Mouse (Mus musculus): ENCODE results near the gene Lrrc41.
A peak's percentile ranks its signal among the peaks of the same experiment; 100 is the strongest.

Gene Lrrc41

DNA sequence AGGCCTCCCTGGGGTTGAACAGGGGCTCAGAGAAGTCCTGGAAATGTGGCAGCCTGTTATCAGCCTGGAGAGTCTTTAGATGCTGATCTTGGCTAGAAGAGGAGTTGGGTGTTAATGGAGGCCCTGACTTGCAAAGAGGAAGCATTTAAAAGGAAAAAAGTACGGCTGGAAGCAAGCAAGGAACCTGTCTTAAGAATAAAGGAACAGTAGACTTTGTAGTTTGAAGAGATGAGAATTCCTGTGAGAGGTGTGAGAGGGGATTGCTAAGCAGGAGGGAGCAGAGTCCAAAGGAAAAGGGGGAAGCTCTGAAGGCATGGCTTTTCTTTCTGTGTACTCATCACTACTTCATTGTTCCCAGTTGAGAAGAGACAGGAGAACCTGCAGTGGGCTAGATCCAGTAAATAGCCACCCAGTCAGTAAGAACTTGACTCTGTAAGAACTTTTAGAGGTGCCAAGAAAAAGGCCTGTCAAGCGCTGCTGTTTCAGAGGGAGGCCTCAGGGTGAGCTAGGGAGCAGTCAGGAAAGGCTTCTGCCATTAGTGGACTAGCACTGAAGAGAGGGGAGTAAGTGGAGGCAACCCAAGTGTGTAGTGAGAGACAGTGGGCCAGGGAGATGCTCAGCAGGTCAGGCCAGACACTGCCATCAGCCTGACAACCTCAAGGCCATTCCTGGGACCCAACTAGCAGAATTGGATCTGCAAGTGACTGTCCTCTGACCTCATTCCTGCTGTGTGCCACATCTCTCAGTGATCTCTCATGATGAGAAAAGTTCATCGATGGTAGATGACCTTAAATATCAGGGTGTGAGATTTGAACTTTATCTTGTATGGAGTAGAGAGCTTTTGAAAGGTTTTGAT, 2.4 kb downstream of the Lrrc41 start:
- no peak for DNase-seq (ENCODE audit: low read depth)

DNA sequence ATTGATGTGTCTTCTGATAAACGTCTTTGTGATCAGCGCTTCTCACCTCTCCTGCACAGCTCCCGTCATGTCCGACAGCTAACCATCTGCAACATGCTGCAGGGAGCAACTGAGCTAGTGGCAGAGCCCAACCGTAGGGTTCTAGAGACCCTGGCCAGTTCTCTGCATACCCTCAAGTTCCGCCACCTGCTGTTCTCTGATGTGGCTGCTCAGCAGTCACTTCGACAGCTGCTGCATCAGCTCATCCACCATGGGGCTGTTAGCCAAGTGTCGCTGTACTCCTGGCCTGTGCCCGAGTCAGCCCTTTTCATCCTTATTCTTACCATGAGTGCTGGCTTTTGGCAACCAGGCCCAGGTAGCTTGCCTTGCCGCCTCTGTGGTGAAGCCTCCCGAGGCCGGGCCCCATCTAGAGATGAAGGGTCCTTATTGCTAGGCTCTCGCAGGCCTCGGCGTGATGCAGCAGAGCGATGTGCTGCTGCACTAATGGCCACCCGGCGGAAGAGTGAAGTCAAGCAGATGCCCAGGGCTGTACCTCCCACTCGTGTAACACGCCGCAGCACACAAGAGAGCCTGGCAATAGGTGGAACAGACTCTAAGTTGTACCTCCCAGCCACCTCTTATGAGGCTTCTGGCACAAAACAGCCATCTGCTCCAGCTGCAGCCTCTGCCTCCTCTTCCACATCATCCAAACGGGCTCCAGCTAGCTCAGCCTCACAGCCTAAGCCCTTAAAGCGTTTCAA, 13.6 kb downstream of the Lrrc41 start:
- no peak for DNase-seq (ENCODE audit: low read depth)

DNA sequence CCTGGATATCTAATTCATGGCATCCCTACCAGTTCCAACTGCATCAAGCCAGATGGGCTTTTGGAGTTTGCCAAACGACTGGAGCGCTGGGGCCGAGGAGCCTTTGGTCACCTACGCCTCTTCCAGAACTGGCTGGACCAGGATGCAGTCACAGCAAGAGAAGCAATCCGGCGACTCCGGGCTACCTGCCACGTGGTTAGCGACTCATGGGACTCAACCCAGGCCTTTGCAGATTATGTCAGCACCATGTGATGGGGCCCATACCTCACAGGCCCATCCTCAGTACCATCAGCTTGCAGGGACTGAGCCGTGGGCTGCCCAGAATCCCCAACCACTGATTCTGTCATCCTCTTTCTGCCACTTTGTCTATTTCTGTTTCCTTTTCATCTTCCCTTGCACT, 21.2 kb downstream of the Lrrc41 start:
- DNase-seq (ENCODE audit: low read depth) = no peak

DNA sequence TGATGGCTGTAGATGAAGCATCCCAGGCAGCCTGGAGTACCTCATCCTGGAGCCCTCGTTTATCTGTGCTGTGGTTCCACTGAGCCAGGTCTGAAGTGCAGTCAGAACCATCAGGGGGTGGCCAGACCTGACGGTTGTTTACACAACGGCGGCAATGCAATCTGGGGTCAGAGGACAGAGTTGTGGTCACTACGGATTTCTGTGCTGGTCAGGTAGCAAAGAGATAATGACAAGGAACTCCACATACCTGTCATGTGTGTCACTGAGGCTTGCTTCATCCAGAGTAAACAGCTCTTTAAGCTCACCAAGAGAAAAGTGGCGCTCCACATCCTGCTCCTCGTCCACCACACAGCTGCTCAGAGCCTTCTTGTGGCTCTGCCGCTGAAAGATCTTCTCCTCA, 22.1 kb downstream of the Lrrc41 start:
- DNase-seq (ENCODE audit: low read depth) = no peak

DNA sequence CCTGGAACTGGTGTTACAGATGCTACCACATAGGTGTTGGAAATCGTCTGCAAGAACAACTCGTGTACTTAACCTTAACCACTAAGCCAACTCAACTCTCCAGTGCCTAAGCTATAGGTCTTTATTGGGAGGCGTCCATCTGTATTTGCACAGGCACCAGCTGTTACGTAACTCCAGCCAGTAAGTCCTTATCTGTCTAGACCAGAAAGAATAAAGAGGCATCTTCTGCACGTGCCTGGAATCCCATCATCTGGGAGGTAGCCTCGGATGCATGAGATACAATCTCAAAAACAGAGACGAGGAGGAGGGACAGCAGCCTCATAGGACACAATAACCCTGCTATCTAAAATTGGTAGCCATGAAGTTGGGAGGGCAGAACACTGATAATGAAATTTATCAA, 25.9 kb downstream of the Lrrc41 start:
- DNase-seq (ENCODE audit: low read depth) = no peak

DNA sequence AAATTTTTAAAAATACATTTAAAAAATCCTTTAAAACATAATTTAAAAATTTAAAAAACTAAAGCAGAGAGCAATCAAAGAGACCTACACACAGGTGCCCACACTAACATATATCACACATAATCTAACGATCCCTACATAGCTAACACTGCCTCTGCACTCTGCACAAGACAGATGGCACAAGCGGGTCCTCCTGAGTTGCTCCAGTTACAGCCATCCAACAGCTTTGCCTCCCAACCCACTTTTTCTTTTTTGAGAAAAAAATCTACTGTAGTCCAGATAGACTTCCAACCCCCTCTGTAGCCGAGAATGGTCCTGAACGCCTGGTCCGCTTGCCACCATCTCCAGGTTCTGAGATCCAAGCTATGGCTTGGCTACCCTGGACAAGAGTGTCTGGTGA, 30.2 kb downstream of the Lrrc41 start:
- DNase-seq (ENCODE audit: low read depth) = no peak

DNA sequence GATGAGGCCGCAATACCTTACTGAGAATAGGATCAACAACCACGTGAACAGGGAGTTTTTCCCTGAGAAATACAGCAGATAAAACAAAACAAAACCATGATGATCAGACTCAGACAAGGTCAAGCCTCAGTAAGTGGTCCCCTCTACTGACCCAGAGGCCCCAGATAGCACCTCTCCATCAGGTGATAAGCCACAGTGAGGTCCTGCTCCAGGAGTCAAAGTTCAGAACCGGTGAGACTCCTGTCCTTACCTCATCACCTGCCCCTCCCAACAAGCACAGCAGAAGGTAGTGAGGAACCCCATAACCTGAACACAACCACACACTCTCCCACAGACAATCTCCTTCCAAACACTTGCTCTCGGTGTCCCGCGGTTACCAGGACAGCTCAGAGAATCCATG, 35.6 kb downstream of the Lrrc41 start:
- no peak for DNase-seq (ENCODE audit: low read depth)

DNA sequence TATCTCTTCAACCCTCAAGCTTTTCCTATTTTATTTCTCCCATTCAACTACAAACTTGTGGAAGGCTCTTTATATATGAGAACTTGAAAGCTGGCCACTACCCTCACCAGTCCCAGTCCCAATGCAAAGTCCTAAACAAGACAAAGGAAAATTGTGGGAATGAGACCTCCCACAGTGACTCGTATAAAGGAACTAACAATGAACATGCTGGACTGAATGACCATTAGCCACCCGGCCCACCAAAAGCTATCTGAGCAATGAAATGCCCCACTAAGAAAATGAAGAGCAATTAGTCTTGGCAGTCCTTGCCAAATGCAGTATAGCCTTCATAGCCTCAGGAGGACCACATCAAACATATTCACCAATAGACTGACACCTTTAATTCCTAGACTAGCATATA, 36.4 kb downstream of the Lrrc41 start:
- DNase-seq (ENCODE audit: low read depth) = no peak

DNA sequence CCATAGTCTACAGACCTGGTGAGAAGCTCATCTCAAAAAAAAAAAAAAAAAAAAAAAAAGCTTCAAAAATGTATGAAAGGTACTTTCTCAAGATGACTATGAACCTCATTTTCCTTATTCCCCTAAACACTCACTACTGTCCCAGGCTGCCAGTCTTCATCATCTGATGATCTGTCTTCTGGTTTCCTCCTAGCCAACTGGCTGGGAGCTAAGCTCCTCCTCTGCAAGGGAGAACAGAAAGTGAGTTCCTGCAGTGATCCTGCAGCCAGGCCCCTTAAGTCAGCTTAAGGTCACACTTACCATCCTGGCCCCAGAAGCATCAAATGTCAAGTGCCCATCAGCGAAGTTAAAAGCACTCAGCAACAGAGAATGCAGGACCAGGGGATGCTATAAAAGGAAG, 47.7 kb downstream of the Lrrc41 start:
- no peak for DNase-seq (ENCODE audit: low read depth)

DNA sequence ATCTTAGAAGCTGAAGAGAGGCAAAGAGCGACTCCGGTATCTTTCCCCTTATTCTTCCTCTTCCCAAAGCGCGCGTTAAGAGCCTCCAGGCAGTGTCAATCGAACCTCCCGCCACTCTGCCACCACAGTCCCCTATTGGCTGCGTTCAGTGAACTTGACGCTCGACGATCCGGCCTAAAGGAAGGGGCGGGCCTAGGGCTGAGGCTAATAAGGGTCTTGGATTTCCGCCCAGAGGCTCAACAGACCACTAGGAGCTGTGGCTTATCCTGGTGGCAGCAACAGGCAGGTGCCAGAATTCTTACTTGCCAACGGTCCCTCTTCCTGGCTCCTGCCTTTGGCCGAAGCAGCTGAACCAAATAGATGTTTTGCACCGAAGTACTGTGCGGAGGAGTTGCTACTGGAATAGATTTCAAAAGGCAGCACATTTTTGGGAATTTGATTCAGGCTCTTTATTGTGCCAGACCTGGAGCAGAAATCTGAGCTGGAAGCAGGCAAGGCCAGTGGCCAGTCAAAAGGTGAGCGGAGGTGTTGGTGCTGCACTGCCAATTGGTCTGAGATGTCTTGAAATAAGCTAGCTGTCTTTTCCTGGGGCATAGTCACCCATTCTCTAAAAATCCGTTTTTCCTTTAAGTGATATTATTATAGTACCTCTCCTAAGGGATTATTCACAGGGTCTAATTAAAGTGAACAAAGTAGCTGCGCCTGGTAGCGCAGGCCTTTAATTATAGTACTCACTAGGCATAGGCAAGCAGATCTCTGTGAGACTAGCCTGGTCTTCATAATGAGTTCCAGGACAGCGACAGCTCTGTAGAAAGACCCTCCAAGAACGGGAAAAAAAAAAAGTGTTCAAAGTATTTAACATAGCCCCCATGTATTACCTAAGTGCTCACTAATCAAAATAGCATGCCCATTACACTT, 48.8 kb downstream of the Lrrc41 start, which contains the start of the genes Rad54l and Pomgnt1:
Gene Rad54l (minus strand): TSS at position 89 of the 918 bp plus-strand sequence.
Gene Pomgnt1 (plus strand): TSS at position 239 of the 918 bp plus-strand sequence.
- DNase-seq (ENCODE audit: low read depth) = peak; percentile 75

DNA sequence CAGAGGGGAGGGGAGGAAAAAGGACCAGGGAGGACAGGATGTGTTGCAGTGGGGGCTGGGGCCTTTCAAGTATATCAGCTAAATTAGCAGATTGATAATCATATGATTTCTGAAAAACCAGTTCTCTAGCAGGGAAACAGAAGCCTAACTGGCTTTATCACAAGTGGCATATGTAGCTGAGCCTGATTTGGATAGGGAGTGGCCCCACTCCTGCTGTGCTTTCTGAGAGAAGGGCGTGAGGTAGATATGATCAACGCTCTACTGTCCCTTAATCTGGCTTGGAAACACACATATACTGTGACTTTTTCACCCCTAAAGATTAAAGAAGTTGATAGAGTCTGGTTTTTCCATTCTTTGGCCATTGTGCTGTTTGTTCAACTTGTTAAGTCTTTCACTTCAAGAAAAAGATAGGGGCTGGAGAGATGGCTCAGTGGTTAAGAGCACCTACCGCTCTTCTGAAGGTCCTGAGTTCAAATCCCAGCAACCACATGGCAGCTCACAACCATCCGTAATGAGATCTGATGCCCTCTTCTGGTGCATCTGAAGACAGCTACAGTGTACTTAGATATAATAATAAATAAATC, 50.8 kb downstream of the Lrrc41 start:
- no peak for DNase-seq (ENCODE audit: low read depth)

DNA sequence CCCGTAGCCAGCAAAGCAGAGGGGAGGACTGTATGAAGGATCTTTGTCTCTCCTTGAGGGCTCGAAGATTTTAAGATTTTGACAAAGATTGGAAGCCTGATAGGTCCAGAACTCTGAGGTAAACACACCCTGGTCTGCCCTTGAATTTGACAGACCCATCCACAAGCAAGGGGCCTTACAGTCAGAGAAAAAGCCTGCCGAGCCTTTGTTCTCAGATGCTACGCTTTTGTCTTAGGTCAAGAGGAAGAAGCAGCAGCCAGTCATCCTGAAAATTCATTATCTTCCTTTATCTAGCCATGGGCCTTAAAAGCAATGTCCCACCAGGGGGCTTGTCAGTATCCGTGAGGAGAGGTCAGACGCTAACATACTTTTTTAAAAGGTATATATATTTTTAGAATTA, 52.9 kb downstream of the Lrrc41 start:
- no peak for DNase-seq (ENCODE audit: low read depth)

DNA sequence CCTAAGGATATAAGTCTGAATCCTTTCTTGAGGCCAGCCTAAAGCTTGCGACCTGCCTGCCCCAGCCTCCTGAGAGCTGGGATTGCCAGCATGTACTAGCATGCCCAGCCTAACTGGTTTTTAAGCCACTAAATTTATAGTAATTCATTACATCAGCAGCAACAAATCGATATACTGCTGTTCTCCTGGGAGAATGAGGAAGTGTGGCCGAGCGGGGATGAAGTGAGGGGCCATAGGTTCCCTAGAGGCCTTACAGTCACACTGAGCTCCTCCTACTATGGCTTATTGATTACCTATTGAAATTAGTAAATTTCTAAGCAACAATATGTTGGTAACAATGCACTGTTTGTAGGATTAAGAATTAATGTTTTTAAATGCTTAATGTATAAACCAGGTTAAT, 58.1 kb downstream of the Lrrc41 start:
- no peak for DNase-seq (ENCODE audit: low read depth)

DNA sequence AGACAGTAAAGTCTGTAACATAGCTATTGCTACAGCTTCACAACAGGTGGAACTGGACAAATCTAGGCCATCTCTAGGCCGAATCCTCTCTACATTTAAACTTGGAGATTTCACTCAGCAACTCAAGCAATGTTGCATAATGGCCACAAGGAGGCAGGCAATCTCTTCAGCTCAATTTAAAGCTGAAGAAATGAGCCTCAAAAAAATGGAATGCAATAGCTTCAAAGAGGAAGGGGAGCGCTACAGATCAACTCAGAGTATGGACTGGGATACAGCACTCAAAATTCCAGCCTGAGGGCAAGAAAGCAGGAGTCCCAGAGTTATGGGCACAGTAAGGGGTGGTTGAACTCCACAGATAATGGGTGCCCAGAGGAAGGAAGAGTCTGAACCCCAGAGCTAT, 59.9 kb downstream of the Lrrc41 start:
- no peak for DNase-seq (ENCODE audit: low read depth)

DNA sequence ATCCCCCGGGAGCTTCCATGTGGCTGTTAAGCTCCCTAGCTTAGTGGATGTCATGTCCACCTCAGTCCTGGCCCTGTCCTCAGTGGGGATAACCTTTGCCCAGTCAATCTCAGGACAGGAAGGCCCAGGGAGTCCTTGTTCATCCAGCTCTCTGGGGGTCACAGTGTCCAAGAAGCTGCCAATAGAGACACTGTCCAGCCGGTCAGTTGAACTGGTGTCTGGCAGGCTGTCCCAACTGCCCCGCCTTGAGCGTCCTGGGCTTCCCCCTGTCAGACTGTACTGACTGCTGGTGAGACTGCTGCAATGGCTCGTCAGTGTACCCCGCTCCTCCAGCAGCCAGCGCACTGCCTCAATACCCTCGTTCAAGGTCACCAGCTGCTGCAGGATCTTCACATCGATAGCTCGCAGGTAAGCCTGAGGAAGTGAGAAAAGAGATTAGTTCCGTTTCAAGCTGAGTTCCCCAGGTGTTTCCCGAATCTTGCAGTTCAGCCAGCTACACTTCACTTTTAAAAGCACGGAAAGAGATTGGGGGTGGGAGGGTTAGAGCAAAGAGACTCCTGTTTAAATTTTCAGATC, 62.4 kb downstream of the Lrrc41 start:
- no peak for DNase-seq (ENCODE audit: low read depth)

DNA sequence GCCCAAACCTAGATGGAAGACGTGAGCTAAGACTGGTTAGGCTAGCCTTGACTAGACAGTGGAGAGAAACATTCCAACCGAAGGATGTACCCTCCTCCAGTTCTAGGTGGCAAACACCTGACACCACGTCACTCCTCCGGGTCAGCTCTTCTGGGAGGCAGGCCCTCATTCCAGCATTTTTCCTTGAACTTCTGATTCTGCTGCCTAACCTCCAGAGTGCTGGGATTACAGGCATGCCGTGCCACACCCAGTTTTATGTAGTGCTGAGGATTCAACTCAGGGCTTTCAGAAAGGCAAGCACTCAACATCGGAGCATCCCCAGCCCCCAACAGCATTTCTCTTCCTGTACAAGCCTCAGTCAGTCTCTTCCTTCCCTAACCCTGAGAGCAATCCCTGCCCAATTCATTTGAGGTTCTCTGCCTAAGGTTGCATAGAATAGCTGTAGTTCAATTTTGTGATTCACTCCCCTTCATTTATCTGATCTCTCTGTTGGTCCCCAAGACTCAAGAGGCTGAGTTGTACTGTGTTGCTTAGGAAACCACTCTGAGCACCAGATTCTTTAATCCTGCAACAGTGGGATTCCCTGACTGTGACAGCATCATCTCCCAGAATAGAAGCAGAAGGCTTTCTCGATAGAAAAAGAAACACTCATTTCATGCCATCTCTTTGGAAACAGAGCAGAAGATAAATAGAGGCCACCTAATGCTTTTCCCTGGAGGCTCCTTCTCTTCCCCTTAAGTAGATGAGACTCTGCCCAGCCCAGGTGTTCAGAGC, 65.9 kb downstream of the Lrrc41 start:
- DNase-seq (ENCODE audit: low read depth) = no peak

DNA sequence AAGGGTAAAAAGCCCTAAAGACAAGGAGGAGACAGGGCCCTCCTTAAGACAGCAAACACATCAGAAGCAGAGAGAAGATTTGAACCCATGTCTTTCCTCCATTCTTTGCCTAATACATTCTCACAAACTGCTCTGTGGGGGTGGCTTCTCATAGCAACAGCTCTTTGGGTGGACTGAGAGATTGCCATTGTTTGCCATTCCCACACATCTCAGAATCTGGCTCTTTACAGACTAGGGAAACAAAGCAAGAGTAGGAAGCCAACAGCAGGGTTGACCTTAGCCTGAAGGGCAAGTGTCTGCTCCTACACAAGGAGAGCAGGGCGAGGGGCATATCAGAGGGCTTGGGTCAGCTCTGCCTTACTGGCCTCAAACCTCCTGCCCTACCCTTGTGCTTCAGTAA, 66.7 kb downstream of the Lrrc41 start:
- DNase-seq (ENCODE audit: low read depth) = no peak

DNA sequence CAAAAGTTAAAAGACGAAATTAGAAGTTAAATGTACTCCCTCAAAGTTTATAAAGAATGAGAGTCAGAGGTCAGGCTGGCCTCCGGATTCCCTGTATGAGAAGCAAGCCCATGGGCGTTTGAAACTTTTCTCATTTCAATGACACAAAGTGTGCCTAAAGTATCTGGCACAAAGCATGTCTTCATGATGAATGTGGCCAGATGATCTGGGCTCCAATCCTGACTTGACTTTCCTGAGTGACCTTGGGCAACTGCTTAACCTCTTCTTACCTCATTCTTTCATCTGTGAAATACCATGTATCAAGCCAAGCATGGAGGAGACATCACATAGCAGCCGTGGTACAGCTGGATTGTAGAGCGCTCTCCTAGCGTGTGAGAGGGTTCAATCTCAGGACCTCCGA, 67.2 kb downstream of the Lrrc41 start:
- DNase-seq (ENCODE audit: low read depth) = no peak

DNA sequence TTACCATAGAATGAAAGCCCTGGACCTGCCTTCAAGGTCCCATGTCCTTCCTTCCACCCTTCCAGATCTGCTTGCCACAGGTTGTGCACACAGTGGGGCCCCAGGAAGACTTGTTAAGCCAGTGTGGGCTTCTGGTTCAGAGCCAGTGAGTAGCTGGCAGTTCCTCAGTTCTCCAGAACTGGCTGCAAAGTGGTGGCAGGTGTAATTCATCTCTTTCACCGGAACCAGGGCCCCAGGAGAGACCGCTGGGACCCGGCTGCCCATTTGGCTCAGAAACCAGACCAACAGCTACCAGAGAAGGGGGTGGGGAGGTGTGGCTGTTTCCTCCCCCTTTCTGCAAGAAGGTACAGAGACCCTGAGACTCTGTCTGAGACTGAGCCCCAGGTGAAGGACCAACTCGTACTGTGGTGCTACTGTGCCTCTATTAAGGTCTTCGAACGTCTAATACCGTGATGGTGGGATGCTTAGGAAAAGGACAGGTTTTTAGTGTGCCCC, 68.3 kb downstream of the Lrrc41 start:
- DNase-seq (ENCODE audit: low read depth) = no peak

DNA sequence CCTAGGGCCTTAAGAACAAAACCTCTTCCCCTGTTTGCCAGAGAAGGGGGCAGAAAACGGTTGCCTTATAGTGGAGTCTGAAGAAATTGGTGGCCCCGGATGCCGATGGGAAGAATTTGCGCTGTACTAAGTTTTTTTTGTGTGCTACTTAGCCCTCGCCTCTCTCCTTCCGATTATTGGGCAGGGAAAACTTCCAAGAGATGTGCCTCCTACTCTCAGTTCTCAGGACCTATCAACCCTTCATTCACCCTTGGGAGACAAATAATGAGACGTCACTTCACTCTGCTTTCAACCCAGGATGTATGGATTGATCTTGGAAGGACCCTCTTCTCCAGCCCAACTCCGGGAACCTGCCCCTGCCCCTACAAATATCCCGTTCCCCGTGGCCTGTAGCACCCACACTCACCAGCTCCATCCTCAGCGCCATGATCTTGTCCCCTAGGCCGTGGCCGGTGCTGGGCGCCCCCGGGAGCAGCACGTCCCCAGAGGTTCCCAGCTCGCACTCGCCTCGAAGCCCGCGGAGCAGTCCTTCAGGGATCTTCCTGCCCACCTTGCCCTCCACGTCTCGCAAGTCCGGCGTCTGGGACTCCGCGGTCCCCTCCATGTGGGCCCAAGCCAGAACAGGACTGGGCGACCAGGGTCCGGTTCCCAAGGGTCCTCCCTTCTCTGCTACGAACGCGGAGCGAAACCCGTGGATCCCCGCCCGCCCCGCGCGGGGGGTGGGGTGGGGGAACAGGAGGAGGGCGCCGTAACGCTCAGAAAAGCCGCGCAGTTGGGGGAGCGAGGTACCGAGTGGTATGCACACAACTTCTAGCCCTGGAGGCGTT, 69.0 kb downstream of the Lrrc41 start:
- no peak for DNase-seq (ENCODE audit: low read depth)

Data from fibroblast of lung, adult 2 months (primary cell).